Mouse (Mus musculus) CD4-positive, CD25-positive, alpha-beta regulatory T cell, adult 9 weeks (primary cell): ENCODE results near the gene Lancl1. TPM values are rescaled to one million over a fixed set of nuclear protein-coding genes. Genes with fewer than 3 reads are reported as not detected.

Source experiments
- polyA plus RNA-seq: library from polyadenylated mRNA; unstranded; fragments of 100-300 nt; shearing (Covaris generic); gene quantifications from one replicate; pipeline ENCODE4 v1.2.1, GENCODE M21; 2017

Lancl1 gene
- 73.5 TPM for polyA plus RNA-seq

DNA sequence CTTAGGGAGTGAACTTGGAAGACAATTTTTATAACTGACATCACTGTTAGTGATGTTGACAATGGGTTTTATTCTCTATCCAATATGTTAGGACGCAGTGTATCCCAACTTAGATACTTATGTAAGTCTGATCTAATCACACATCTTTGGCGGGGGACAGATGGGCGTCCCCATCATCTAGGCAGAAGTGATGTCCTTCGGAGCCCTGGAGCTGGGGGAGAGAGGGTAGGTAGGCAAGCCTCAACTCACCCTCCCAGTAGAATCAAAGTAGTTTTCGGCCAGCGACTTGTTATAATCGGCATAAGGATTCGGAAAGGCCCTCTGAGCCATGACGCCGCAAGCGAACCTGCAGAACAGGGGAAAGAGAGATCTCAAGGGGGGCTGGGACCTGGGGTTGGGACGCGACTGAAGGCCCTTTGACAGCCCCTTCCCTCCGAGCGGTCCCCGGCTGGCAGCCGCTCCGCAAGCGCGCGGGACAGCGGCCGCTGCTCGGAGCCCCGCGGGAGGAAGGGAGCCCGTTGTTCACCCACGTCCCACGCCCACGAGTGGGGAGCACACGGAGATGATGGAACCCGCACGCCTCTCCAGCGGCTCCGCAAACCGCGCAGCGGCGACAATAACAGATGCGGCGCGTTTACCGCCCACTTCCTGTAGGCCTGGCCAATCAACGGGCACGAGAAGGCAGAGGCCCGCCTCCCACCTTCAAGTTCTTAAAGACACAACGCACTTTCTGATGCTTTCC lies at the start of gene Lancl1:
Gene Lancl1, minus strand, starts transcription at position 627 of the 742 bp plus-strand sequence.

Other genes with a start within 250 kb of the Lancl1 start
- gene Kansl1l, start 221.3 kb downstream of the Lancl1 start, polyA plus RNA-seq = 6.7 TPM
- 22.6 TPM for gene Acadl, start 175.6 kb downstream of the Lancl1 start, polyA plus RNA-seq
- gene Myl1, start 93.5 kb downstream of the Lancl1 start, polyA plus RNA-seq = not detected
- not detected for gene Cps1, start 84.2 kb upstream of the Lancl1 start, polyA plus RNA-seq